Mouse (Mus musculus): ENCODE measurements around the gene Smim27.

GRCm38 (mm10) chr4:40221004-40221760 lies 48.2 kb upstream of the Smim27 start:
- no peak for TF ChIP-seq CTCF (IDR thresholded peaks at IDR 0.05; ENCODE audit: low read depth, low read length)
- no peak for TF ChIP-seq POLR2A (IDR thresholded peaks at IDR 0.05; ENCODE audit: extremely low read depth, insufficient read depth, low read length)

Measured in liver, adult 2 months (tissue).